Mouse (Mus musculus) left cerebral cortex, adult 18-20 months (tissue): ENCODE measurements around the gene Mroh2a. TPM values are rescaled to one million over a fixed set of nuclear protein-coding genes. Genes with fewer than 3 reads are reported as not detected.

Source experiments
- DNase-seq, 2 experiments: peaks; one replicate each; pipeline ENCODE4 v3.0.0; 2021 to 2022; ENCODE audit warnings: low spot score in 2 of 2, mixed read lengths in 1 of 2
- total RNA-seq, 2 experiments: library from RNA; stranded (reverse); gene quantifications; 2 replicates each; pipeline ENCODE4 v1.2.3; 2021

Mroh2a gene
- total RNA-seq, 2 experiments from 2014 or later, result 0.58 TPM; not detected in 1

DNA sequence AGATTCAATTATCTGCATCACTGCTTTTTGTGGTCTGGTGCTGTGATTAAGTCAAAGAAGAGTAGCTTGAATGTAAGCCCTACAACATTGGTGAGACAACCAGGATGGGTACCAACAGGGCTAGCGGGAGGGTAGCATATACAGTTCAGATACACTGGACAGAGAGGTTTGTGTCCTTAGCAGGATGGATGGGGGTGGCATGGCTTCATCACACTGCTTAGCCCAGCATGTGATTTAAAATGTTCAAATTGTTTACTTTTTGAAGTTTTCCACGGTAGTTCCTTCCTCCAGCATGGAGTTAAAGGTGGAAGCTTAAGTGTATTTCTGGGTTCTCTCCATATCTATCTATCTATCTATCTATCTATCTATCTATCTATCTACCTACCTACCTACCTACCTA lies 62.4 kb downstream of the Mroh2a start:
- DNase-seq, result no peak

DNA sequence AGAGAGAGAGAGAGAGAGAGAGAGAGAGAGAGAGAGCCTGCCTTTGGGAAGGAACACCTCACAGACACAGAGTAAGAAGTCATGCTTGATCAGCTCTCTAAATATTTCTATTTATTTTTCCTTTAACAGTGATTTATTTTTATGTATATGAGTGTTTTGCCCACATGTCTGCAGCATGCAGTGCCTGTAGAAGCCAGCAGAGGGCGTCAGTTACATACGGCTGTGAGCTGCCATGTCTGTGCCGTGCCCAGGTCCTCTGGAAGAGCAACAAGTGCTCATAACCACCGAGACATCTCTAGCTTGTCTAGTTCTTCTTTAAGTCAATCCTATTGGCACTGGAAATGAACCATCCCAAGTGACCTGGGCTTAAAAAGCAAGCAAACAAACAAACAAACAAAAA lies 63.1 kb downstream of the Mroh2a start:
- peak in 1 of 2 experiments; percentile 72 for DNase-seq

DNA sequence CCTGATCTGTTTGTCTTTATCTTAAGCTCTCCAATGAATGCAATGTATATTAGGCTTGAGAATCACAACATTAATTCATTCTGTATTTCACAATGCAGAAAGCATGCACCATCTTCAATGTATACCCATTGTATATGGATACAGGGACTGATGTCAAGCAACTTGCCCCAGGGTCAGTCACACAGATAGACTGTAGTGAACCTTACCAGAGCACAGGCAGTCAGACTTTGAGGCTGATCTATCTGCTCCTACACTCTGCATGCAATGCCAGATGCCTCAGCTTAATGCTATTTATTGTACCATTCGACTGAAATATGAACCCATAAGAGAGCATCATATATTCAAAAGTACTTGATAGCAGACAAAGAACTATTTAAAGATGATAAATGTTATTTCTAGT lies 63.7 kb downstream of the Mroh2a start:
- DNase-seq, result no peak

DNA sequence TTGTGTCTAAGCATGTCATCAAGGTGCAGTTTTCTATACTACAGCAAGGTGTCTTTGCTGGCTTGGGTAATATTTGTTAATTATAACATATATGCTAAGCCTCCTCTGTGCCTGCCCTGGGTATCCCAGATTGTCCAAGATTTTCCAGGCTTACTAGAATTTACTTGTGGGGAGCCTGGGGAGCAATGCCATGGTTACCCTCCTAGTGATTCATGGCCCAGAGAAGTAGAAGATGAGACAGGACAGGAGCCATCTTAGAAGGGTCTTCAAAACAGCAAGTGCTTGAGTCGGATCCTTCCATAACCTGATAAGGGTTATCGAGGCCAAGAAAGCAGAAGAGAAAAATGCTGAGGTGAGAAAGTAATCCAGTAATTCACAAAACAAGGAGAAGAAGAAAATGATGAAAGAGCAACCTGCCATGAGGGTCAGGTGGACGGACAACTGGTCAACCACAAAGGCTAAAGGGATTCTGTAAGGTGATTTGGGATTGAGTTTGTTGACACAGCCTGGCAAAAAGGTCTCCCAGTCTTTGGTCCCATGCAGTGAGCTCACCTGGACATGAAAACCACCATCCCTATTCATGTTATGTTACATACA lies 64.7 kb downstream of the Mroh2a start:
- no peak for DNase-seq

DNA sequence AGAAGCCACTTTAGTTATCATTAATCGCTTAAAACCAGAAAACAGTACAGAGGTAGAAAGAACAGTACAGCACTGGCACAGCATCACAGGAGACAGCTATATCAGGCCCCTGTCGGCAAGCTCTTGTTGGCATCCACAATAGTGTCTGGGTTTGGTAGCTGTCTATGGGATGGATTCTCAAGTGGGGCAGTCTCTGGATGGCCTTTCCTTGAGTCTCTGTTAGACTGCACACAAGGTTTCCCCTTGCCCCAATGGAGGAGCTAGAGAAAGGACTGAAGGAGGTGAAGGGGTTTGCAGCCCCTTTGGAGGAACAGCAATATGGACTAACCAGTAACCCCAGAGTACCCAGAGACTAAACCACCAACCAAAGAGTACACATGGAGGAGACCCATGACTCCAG lies 65.3 kb downstream of the Mroh2a start:
- DNase-seq, result no peak

DNA sequence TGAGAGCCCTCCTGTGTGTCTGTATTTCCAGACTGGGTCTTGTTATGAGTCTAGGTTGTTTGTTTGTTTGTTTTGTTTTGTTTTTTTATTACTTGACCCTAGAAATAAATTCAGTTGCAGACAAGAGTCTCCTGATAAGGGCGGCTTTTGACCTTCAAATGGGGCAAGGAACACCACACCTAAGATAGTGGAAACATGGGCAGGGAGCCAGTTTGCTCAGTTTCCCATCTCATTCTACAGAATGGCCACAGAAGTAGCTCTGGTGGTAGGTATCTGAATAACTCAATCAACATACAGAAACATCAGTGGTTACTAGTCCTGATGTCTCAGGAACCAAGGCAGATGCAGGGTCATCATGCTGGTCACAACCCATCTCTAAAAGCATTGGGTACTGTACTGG lies 67.9 kb downstream of the Mroh2a start:
- DNase-seq, result no peak

DNA sequence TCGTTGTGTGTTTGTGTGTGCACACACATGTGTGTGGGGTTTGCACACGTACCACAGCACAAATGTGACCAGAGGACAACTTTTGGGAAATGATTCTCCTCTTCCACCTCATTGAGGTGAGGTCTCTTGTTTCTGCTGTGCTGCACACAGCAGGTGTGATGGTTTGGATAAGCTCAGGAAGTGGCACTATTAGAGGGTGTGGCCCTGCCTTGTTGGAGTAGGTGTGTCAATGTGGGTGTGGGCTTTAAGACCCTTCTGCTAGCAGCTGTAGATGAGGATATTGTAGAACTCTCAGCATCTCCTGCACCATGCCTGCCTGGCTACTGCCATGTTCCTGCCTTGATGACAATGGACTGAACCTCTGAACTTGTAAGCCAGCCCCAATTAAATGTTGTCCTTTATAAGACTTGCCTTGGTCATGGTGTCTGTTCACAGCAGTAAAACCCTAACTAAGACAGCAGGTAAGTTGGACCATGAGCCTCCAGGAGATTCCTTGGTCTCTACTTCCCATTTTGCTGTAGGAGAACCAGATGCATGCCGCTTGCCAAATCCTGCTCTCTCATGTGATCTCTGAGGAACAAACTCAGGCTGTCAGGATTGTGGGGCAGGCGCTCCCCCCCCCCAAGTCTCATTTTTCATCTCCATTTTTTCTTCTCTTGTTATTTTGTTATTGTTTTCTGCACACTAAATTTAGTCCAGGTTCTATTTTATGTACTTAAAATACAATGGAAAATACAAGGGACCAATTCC lies 69.6 kb downstream of the Mroh2a start:
- DNase-seq, result no peak

DNA sequence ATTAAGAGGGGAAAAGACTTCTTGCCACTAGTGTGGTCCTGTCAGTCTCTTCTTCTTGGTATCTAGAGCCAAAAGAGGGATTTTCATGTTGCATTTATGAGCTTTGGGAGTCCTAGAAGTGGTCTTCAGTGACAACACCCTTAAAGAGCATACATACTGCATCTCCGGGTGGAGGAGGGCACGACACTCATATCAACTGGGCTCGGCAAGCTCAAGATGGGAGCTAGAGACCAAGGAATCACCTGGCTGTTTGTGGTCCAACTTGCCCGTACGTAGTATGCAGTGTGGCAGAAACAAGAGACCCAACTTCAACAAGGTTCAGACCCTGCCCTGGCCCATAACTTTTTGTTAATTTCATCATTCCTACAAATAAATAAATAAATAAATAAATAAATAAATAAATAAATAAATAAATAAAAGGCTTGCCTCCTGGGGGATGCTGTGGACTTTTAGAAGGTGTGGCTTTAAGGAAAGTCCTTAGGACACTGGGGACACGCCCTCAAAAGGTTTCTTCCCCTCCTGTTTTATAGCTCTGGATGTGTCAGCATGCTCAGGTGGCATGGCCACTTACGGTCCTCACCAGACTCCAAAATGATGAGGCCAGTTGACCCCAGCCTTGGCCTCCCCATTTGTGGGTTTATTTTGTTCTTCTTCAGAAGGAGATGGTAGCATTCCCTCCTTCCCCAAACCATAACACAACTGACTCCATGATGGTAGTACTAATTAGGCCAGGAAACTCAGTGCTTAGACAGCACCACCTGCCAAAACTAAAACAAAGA lies 70.9 kb downstream of the Mroh2a start:
- DNase-seq, result no peak

DNA sequence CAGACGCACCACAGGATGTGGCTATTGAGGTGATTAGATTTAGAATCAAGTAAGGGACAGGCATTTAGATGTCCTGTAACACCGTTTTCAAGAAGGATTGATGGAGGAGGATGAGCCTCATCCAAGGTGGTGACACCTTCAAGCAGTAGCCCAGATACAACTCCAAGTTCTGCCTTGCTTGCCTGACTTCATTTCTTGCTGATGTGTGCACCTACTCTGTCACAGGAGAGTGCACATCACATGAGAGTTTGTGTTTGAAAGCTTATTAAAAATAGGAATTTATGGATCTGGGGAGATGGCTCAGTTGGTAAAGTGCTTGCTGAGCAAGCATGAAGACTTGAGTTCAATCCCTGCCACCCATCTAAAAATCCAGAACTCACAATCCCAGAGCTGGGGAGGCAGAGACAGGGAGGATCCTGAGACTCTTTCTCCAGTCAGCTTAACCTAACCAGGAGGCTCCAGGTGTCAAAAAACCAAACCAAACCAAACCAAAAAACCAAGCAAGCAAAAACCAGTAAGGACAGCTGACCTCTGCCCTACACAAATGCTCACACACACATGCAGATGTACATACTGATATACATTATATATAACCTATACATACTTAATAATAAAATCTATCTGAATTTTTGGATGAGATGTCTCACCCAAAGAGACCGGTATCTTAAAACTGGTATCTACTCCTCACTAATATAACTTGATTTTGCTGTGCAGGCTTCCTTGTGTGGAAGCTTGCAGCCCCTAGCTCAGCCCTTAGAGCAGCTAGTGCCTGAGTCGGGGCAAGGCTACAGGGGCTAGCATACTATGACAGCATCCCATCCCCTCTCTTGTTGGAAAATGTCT lies 72.1 kb downstream of the Mroh2a start:
- DNase-seq, result no peak

DNA sequence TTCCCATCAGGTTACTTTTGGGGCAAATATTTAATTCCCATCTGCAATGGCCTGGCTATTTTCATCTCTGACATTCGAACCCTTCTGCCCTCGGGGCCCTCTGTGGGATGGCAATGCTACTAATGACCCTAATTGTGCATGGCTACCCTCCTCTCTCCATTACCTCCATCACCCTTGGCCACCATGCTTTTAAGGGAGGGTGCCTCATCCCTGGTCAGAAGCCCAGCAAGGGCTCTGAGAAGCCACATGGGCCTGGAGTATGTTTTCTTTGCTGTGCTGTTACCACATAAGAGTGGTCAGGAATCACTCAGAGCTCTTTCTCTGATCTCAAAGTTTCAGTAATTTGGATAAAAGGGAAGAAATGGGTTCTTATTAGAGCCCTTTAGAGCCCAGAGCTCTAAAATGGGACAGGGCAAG lies 72.8 kb downstream of the Mroh2a start:
- no peak for DNase-seq

DNA sequence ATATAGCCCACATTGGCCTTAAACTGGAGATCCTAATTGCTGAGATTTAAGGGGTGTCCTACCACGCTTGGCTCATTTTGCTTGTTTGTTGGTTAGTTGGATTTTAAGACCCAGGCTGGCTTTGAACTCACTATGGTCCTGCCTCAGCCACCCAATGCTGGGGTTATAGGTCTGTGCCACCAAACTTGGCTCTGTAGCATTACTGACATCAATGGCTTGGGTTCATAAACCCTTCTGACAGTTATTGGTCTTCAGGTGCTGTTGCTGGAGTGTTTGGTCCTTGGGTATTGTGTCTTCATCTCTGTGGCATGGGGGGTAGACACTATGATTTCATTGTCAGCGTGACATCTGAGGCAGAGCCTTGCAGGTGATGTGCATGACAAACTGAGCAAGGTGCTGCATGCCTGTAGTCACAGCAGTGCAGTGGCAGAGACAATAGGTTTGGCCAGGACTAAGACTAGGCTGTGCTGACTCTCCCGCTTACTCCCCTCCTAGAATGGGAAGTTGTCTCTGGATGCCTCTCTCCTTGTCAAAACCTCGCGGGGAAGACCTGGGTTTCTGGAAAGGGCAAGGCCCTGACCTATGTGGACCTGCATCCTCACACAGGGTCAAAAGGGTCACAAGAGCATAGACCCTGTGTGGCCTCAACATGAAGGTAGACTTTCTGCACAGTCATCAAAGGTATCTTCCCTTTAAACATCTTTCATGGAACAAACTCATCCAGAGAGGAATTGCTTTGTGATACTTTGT lies 73.7 kb downstream of the Mroh2a start:
- DNase-seq, result no peak

DNA sequence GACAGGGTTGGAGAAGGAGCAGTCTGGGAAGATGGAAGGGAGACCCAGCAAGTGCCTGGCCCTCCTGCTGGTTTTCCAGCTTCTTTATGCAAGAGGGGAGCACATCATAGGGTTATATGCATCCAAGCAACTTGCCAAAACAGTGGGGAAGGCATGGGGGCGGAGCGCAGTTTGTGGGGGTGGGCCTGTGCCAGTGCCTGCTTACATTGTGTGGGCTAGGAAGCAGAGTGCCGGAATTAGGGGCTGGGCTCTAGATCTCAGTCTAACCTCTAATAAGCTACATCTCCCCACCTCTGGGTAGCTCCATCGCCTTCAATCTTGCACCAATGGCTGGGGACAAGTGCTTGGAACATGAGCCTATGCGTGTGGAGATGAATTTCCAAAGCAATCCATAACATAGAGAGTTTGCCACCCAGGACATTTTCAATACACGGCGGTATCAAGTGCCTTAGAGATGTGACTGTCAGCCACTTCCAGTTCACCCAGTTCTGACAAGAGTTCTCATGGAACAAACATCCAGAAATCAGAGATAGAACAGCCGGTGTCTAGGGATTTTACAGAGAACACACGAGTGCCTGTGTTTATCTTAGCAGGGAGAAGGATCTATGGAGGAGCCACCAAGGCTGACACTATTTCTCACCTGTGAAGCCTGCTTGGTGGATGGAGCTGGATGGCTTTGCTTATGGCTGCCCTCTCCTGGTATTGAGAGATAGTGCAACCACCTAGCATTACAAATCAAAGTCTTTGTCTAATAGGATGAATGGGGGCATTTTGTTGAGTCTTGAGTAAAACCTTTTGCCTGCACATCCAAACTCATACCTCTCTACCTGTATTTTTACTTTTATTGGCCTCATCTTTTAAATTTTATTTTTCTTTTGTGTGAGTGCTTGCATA lies 74.6 kb downstream of the Mroh2a start:
- DNase-seq, result no peak

DNA sequence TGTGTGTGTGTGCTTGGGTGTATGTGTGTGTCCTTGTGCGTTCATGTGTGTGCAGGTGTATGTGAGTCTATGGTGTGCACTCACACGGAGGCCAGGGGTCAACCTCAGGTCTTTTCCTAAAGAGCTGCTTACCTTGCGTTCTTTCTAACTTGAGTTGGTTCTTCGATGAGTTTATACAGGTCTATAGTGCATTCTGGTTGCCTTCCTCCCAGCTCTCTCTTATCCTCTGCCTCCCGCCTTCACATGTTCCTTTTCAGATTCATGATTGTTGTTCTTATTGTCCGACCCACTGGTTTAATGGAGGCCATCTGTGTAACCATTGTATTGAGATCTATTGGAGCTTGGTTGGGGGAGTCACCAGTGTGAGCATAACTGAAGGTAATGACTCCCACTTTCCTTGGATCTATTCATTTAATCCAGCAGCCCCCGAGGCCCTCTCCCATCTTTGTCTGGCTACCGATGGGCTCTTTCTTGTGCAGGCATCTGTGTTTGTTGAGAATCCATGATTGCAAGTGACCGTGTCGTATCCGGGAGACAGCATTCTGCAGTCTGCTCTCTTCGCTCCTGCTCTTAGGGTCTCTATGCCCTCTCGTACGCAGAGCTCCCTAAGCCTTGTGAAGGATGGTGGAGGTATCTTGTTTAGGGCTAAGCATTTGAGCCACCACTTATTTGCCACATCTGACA lies 75.4 kb downstream of the Mroh2a start:
- no peak for DNase-seq

DNA sequence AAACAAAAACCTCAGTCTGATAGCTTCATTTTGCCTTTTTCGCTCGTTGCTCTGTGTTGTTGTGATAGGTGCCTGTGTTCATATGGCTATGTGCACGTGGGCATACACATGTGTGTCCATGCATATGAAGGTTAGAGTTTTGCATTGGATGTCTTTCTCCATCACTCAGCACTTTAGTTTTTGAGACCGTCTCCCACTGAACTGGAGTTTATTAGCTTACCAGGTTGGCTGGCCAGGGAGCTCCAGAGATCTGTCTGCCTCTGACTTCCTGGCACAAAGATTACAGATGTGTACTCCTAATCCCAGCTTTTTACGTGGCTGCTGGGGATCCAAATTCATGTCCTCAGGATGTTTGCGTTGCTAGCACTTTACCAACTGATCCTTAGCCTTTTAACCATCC lies 77.0 kb downstream of the Mroh2a start:
- no peak for DNase-seq

DNA sequence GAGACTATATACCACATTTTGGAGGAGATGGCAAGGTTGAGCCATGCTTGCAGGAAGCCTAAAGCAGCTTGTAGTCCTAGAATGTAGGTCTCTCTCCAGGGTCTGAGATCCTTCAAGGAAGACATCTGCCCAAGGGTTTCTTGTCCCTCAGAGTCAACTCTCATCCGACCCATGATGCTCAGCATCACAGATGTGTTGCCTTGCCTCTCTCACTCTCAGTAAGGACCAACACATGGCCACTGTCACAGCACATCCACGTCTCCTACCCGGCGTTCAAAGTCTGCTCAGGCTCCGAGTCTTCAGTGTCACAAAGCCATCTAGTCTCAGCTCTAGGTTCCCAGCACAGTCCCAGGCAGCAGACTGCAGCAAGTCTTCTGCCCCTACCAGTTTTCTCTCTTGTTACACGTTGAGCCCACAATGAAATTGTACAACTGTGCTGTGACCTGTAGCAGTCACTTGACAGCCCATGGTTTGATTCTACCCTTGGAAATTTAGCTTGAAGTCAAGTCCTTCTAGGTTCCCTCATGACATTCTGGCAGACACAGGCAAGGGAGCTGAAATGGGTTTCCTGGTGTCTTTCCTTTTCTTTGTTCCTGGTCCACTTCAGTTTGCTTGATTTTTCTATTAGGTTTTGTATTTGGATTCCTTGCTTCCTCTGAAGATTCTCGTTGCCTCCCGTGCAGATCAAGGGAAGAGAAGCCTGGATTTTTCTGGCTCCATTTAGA lies 77.6 kb downstream of the Mroh2a start:
- DNase-seq, result no peak

DNA sequence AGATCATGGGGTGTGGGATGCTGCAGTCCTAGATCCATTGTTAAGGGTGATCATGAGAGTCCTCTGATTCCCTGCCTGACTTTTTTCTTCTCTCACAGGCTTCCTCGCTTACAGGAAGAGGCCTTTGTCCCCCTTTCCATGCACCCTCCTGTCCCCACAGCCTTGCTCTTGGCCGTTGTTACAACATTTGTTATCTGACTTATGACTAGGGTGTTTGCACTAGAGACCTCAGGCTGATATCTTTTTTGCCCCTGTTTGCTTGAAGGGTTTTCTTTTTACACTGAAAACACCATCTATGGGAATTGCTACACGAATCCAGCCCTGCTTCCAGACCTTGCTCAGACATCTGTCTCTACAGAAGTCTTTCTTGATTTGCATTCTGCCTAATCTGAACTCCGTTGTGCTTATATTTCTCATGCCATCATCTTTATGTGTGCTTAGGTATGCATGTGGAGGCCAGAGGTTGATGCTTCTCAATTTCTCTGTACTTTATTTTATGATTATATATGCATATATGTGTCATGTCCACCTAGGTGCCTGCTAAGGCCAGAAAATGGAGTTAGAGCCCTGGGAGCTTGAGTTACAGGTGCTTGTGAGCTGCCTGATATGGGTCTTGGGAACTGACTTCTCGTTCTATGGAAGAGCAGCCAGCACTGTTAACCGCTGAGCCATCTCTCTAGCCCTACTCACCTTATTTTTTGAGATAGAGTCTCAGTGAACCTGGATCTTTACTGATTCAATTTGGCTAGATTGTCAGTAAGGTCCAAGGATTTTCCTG lies 78.4 kb downstream of the Mroh2a start:
- no peak for DNase-seq

DNA sequence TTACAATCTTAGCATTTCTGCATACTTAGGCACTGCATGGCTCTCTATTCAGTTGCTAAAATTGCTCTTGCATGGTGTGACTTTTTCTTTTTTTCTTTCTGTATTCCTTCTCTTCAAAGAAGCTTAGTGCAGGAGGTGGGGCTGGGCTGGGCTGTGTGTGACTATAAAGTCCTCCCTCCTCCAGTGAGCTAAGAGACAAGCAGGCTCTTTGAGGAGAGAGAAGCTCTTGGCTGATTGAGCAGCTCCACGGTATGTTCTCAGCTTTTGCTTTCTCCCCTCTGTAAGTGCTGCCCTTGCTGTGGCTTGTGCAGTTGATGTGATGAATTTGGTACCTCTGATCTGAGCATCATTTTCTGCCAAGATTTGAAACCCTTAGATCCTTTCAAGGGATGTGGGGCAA lies 79.8 kb downstream of the Mroh2a start:
- DNase-seq, result no peak

DNA sequence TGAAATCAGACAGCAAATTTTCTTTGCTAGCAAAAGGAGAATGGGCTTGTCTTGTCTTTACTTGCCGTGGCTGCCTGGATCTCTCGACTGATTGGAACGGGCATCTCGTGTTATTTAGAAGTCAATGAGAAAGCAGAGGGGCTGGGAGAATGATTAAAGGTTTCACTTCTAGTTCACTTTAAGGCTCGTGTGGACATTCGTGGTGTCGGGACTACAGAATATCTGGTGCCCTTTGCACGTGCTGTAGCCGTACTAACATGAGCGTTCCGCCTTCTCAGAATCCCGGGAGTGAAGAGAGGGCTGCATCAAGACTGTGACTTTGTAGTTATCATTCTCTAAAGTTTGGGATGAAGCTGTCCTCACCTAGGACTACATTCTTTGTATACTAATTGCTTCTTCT lies 80.4 kb downstream of the Mroh2a start:
- no peak for DNase-seq
